Mouse (Mus musculus) ES-E14 (cell line): Measurements from ENCODE around the gene Gm973.

Experiments
- CHD2 ChIP-seq: IDR thresholded peaks from 2 replicates; pipeline ENCODE4 v1.6.1; 2014; ENCODE audit warnings: mild to moderate bottlenecking, low read depth, low read length, inconsistent platforms
- MAFK ChIP-seq: IDR thresholded peaks from 2 replicates; pipeline ENCODE4 v1.6.1; 2014; ENCODE audit warnings: mild to moderate bottlenecking, low read depth, low read length, inconsistent platforms; ENCODE audit not compliant: insufficient read depth
- ZC3H11A ChIP-seq: IDR thresholded peaks from 2 replicates; pipeline ENCODE4 v1.6.1; 2012; ENCODE audit warnings: low read depth, mild to moderate bottlenecking, inconsistent platforms, low read length, borderline replicate concordance

GRCm38 (mm10) chr1:59615021-59615420, 99.0 kb downstream of the Gm973 start:
- TF ChIP-seq MAFK (no peak), ZC3H11A (no peak), CHD2 (no peak)
